Mouse (Mus musculus): ENCODE data around the gene Il10. TPM values are rescaled to one million over a fixed set of nuclear protein-coding genes. Genes with fewer than 3 reads are reported as not detected.
"Not testable (repeated sequence)": the region's sequence is repeated elsewhere in the genome, so short reads cannot be mapped to it uniquely, and the experiment has no call there.

Gene Il10
- polyA plus RNA-seq, 1 experiment from 2014 or later: not detected

DNA sequence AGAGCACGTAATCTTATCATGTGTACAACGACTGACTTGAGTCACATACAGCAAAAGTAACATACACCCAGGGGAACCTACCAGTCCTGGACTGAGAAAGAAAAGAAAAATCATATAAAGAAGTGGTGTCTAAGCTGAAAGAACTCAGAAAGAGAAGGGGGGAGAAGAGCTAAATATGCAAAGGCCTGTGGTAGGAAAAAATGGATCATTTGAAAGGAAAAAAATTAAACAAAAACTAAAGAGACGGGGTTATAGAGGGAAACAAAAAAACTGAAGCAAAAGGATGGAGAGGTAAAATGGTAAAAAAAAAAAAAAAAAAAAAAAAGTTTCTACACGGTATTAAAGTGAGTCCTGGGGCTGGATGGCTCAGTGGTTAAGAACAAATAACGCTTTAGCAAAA, 5.7 kb upstream of the Il10 start:
- H3K9ac ChIP-seq (ENCODE audit: low read depth, low read length): no peak overlapping the region
- H3K4me2 ChIP-seq (ENCODE audit: low read depth, low read length): no peak overlapping the region
- no peak overlapping the region for H3K4me3 ChIP-seq (ENCODE audit: low read length)
- no peak for ATAC-seq
- no peaks in the 10 kb centered on the region for H3K27me3 ChIP-seq (replicated peaks; ENCODE audit: control insufficient read depth, insufficient read depth, low read length)
- H3K4me1 ChIP-seq (ENCODE audit: control insufficient read depth, insufficient read depth, low read length): no peaks in the 10 kb centered on the region
- H3K27ac ChIP-seq (ENCODE audit: low read length): no peak overlapping the region
- H3K9me3 ChIP-seq (ENCODE audit: control insufficient read depth, low read length): no peaks in the 10 kb centered on the region
- H3K36me3 ChIP-seq (ENCODE audit: control insufficient read depth, insufficient read depth, low read length): no peaks in the 10 kb centered on the region
- 90% methylated on average over 5 of the region's 5 CpGs for WGBS

- Histone ChIP-seq H3K36me3 (ENCODE audit: control insufficient read depth, insufficient read depth, low read length) (no peaks in the 10 kb centered on the region), H3K4me3 (ENCODE audit: low read length) (no peak overlapping the region), H3K9me3 (ENCODE audit: control insufficient read depth, low read length) (no peaks in the 10 kb centered on the region), H3K27me3 (replicated peaks; ENCODE audit: control insufficient read depth, insufficient read depth, low read length) (no peaks in the 10 kb centered on the region), H3K27ac (ENCODE audit: low read length) (no peak overlapping the region), H3K4me2 (ENCODE audit: low read depth, low read length) (no peak overlapping the region), H3K4me1 (ENCODE audit: control insufficient read depth, insufficient read depth, low read length) (no peaks in the 10 kb centered on the region), H3K9ac (ENCODE audit: low read depth, low read length) (no peak overlapping the region)
- 82% methylated on average over 6 of the region's 6 CpGs for WGBS
- ATAC-seq: no peak
Measured at GRCm38 (mm10) chr1:131015281-131015680, 4.4 kb upstream of the Il10 start.

GRCm38 (mm10) chr1:131015879-131016278, 3.8 kb upstream of the Il10 start:
- H3K4me2 ChIP-seq (ENCODE audit: low read depth, low read length): no peak overlapping the region
- 92% methylated on average over 7 of the region's 7 CpGs for WGBS
- no peak for ATAC-seq

DNA sequence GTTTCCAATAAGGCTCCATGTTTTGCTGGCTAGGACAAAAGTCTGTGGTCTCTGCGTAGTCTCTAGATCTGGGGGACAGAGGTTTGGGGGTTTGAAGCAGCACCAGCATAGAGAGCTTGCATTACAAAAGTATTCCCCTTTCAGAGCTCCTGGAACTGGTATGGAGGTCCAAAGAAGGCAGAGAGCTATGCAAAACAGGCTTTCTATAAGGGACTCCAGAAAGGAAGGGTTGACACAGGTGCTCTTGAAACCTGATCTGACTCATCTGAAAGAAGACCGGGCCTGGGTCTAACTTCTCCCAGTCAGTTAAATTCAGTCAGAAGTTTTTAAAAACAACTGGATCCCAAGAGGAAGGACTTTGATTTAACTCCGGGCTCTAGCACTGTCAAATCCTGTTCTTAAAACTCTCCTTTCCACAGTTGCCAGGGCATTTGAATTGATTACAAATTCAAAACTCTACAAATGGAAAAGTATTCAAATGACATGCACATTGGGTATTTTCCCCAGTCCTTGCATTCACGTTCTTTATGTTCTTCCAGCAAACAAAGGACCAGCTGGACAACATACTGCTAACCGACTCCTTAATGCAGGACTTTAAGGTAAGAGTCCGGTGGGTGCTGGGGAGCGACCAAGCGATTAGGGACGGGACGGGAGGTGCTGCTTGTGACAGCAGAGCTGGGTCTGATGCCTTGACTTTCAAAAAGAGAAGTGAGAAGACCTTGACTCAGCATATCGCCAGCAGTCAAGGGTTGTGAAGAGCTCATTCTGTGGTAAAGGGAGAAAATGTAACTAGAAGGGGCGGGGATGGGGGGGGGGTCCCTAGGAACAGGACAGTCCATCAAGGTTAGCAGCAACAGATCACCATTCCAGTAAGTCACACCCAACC, 1.0 kb downstream of the Il10 start:
- H3K9ac ChIP-seq (ENCODE audit: low read depth, low read length): no peak overlapping the region
- ATAC-seq: no peak
- 63% methylated on average over 12 of the region's 12 CpGs for WGBS

More at GRCm38 (mm10) chr1:131015879-131016278, 3.8 kb upstream of the Il10 start:
- Histone ChIP-seq H3K9me3 (ENCODE audit: control insufficient read depth, low read length) (no peaks in the 10 kb centered on the region), H3K4me1 (ENCODE audit: control insufficient read depth, insufficient read depth, low read length) (no peaks in the 10 kb centered on the region), H3K9ac (ENCODE audit: low read depth, low read length) (no peak overlapping the region), H3K4me3 (ENCODE audit: low read length) (no peak overlapping the region), H3K27ac (ENCODE audit: low read length) (no peak overlapping the region), H3K36me3 (ENCODE audit: control insufficient read depth, insufficient read depth, low read length) (no peaks in the 10 kb centered on the region), H3K27me3 (replicated peaks; ENCODE audit: control insufficient read depth, insufficient read depth, low read length) (no peaks in the 10 kb centered on the region)

GRCm38 (mm10) chr1:131021438-131021837, 1.8 kb downstream of the Il10 start:
- Histone ChIP-seq H3K4me1 (ENCODE audit: control insufficient read depth, insufficient read depth, low read length) (no peaks in the 10 kb centered on the region), H3K4me2 (ENCODE audit: low read depth, low read length) (no peak overlapping the region), H3K27me3 (replicated peaks; ENCODE audit: control insufficient read depth, insufficient read depth, low read length) (no peaks in the 10 kb centered on the region), H3K27ac (ENCODE audit: low read length) (no peak overlapping the region), H3K9ac (ENCODE audit: low read depth, low read length) (no peak overlapping the region), H3K4me3 (ENCODE audit: low read length) (no peak overlapping the region), H3K9me3 (ENCODE audit: control insufficient read depth, low read length) (no peaks in the 10 kb centered on the region), H3K36me3 (ENCODE audit: control insufficient read depth, insufficient read depth, low read length) (no peaks in the 10 kb centered on the region)
- WGBS: 72% methylated on average over 9 of the region's 9 CpGs
- ATAC-seq: no peak

More for the DNA sequence above, 1.0 kb downstream of the Il10 start:
- Histone ChIP-seq H3K4me1 (ENCODE audit: control insufficient read depth, insufficient read depth, low read length) (no peaks in the 10 kb centered on the region), H3K27ac (ENCODE audit: low read length) (no peak overlapping the region), H3K4me2 (ENCODE audit: low read depth, low read length) (no peak overlapping the region), H3K27me3 (replicated peaks; ENCODE audit: control insufficient read depth, insufficient read depth, low read length) (no peaks in the 10 kb centered on the region), H3K4me3 (ENCODE audit: low read length) (no peak overlapping the region), H3K9me3 (ENCODE audit: control insufficient read depth, low read length) (no peaks in the 10 kb centered on the region), H3K36me3 (ENCODE audit: control insufficient read depth, insufficient read depth, low read length) (no peaks in the 10 kb centered on the region)

DNA sequence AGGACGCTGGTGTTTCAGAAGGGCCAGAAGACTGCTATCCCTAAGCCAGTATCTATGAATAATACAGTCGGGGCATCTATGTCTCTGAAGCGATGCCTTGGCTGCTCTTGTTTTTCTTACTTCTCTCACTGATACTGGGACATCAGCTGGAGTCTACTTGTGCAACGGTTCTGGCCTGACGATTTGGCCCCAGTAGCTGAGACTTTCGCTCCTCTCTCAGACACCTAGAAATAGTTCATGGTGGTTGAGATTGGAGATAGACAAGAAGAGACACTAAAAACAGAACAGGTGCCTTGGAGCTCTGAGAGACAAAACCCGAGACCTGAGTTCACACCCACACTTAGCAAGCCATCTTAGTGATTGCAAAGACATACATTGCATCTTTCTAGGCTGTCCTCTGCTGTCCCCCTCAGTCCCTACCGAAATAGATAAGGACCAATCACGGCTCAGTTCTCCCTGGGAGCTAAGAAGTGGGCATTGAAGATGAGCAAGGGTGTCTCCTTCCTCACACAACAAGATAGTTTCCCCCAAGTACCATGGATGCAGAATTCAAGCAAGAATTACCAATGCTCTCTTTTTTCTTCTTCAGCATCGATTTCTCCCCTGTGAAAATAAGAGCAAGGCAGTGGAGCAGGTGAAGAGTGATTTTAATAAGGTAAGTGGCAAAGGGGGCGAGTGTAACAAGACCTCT, 2.4 kb downstream of the Il10 start:
- 81% methylated on average over 11 of the region's 11 CpGs for WGBS
- Histone ChIP-seq H3K4me2 (ENCODE audit: low read depth, low read length) (no peak overlapping the region), H3K27ac (ENCODE audit: low read length) (no peak overlapping the region), H3K36me3 (ENCODE audit: control insufficient read depth, insufficient read depth, low read length) (no peaks in the 10 kb centered on the region), H3K9me3 (ENCODE audit: control insufficient read depth, low read length) (no peaks in the 10 kb centered on the region), H3K4me3 (ENCODE audit: low read length) (no peak overlapping the region), H3K4me1 (ENCODE audit: control insufficient read depth, insufficient read depth, low read length) (no peaks in the 10 kb centered on the region), H3K27me3 (replicated peaks; ENCODE audit: control insufficient read depth, insufficient read depth, low read length) (no peaks in the 10 kb centered on the region), H3K9ac (ENCODE audit: low read depth, low read length) (no peak overlapping the region)
- ATAC-seq: no peak

GRCm38 (mm10) chr1:131022591-131023249, 3.1 kb downstream of the Il10 start:
- Histone ChIP-seq H3K27ac (ENCODE audit: low read length) (no peak overlapping the region), H3K4me2 (ENCODE audit: low read depth, low read length) (no peak overlapping the region), H3K9ac (ENCODE audit: low read depth, low read length) (no peak overlapping the region), H3K4me3 (ENCODE audit: low read length) (no peak overlapping the region), H3K4me1 (ENCODE audit: control insufficient read depth, insufficient read depth, low read length) (no peaks in the 10 kb centered on the region), H3K9me3 (ENCODE audit: control insufficient read depth, low read length) (no peaks in the 10 kb centered on the region), H3K36me3 (ENCODE audit: control insufficient read depth, insufficient read depth, low read length) (no peaks in the 10 kb centered on the region), H3K27me3 (replicated peaks; ENCODE audit: control insufficient read depth, insufficient read depth, low read length) (no peaks in the 10 kb centered on the region)
- ATAC-seq: no peak
- 54% methylated on average over 5 of the region's 5 CpGs for WGBS

DNA sequence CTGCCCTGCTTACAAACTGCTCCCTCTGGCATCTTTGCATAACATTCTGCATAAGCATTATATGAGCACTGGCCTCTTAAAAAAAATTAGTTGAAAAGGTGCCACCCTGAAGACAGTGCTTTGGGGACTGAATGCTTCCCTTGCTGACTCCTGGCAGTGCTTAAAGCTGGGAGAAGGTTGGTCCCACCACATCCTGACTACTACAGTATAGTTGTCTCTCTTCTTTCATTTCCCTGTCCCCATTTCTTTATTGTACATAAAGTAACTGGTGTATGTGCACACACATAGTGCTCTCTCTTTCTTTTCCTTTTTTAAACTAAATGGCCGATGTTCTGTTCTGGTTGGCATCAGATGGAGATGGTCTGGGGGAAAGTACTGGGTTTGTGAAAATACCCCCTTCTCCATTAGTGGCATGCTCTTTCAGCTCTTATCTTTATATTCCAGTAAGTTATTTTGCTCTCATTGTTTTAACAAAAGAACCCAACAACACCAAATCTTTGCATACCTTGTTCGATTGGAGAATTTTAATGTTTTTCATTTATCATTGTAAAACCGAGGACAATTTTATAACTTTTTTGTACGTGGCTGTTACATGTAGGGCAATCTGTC, 3.7 kb downstream of the Il10 start:
- not testable (repeated sequence) for H3K9ac ChIP-seq (ENCODE audit: low read depth, low read length); H3K27ac ChIP-seq (ENCODE audit: low read length); H3K4me3 ChIP-seq (ENCODE audit: low read length); H3K27me3 ChIP-seq (replicated peaks; ENCODE audit: control insufficient read depth, insufficient read depth, low read length); H3K36me3 ChIP-seq (ENCODE audit: control insufficient read depth, insufficient read depth, low read length); ATAC-seq; H3K4me2 ChIP-seq (ENCODE audit: low read depth, low read length); H3K4me1 ChIP-seq (ENCODE audit: control insufficient read depth, insufficient read depth, low read length); H3K9me3 ChIP-seq (ENCODE audit: control insufficient read depth, low read length)
- WGBS: 82% methylated on average over 4 of the region's 4 CpGs

Measured in intestine, embryonic 16.5 days (tissue).